14 mouse cellular contexts compared by ENCODE assay signal in the genomic region with DNA sequence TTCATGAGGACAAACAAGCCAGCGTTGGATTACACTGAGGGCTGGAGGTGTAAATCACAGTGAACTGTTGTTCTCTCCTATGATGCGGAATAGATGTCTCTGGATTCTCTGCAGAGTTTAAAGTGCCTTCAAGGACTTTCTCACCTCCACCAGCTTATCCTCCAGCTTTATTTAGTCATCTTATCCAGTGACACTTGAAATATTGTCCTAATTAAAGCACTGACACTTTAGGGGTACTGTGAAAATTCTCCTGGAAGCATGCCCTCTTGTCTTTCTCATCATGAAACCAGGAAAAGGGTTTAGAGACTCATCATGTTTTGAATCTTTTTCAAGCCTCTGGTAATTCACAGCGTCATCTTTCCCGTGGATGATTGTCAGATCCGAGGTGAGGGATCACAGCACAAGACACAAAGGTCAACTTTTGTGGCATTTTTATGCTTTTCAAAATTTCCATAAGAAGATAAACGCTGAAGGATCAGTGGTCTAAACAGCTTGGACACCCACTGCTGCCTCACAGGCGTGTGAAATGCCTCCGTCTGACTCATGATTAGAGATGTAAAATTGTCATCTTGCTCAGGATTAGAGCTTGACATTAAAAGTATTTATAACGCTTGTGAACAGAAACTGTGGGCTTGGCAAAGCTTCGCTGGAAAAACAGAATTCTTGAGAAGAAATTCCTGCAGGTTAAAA.
DNase-seq lines count a peak whose midpoint lies in the region; ATAC-seq and TF ChIP-seq lines count a peak whose summit lies in the region.
"Had no signal": no experiment of that assay in that cellular context is flagged by ENCODE, and none has a peak within 500 bp of the region (broad histone marks: within the 10 kb centered on the region; RNA-seq: fewer than 3 reads in every experiment).

No protein-coding gene starts in this region.

- peak; percentile 13 for DNase-seq in forebrain, postnatal 0 days
- no peak for DNase-seq in forebrain, embryonic 10.5 days (ENCODE audit: extremely low spot score, low spot score)
- DNase-seq in left cerebral cortex, adult 18-20 months (ENCODE audit: low spot score in 2 of 2) = peak; percentile 25 to 28
- DNase-seq in left cerebral cortex, postnatal 4 days = no peak
- DNase-seq in right cerebral cortex, postnatal 36 days (ENCODE audit: low spot score in 2 of 2) = peak; percentile 8 to 21
- no peak for DNase-seq in liver, postnatal 0 days
- DNase-seq in ovary, postnatal 36 days (ENCODE audit: low spot score) = no peak
- DNase-seq: adrenal gland, postnatal 14 days; kidney, adult 8-10 months; liver, embryonic 13.5 days; lung, postnatal 14 days had no signal

- no peak overlapping the region for H3K9ac ChIP-seq in forebrain, postnatal 0 days
- no peak overlapping the region for H3K9ac ChIP-seq in heart, embryonic 15.5 days
- no peak overlapping the region for H3K9ac ChIP-seq in liver, postnatal 0 days (replicated peaks)
- H3K9ac ChIP-seq: forebrain, embryonic 13.5 days; liver, embryonic 13.5 days; midbrain, embryonic 12.5 days had no signal

- H3K27me3 ChIP-seq in forebrain, postnatal 0 days (ENCODE audit: insufficient read depth, low read length) = no peaks in the 10 kb centered on the region
- no peaks in the 10 kb centered on the region for H3K27me3 ChIP-seq in forebrain, embryonic 10.5 days (ENCODE audit: poor library complexity, severe bottlenecking)
- no peaks in the 10 kb centered on the region for H3K27me3 ChIP-seq in heart, embryonic 15.5 days
- H3K27me3 ChIP-seq in liver, postnatal 0 days (ENCODE audit: insufficient read depth, low read length) = no peaks in the 10 kb centered on the region
- H3K27me3 ChIP-seq: forebrain, embryonic 13.5 days; liver, embryonic 13.5 days; midbrain, embryonic 12.5 days had no signal

- 44% methylated on average over 10 of the region's 10 CpGs for WGBS in forebrain, postnatal 0 days
- 76% methylated on average over 10 of the region's 10 CpGs for WGBS in forebrain, embryonic 10.5 days
- 36% methylated on average over 10 of the region's 10 CpGs for WGBS in heart, embryonic 15.5 days
- WGBS in liver, postnatal 0 days (ENCODE audit: insufficient replicate concordance) = 64% methylated on average over 10 of the region's 10 CpGs

- no peaks in the 10 kb centered on the region for H3K36me3 ChIP-seq in forebrain, postnatal 0 days (ENCODE audit: insufficient read depth)
- no peaks in the 10 kb centered on the region for H3K36me3 ChIP-seq in forebrain, embryonic 10.5 days (replicated peaks)
- H3K36me3 ChIP-seq in heart, embryonic 15.5 days = no peaks in the 10 kb centered on the region
- no peaks in the 10 kb centered on the region for H3K36me3 ChIP-seq in liver, postnatal 0 days (replicated peaks; ENCODE audit: insufficient read depth, low read length)
- H3K36me3 ChIP-seq: liver, embryonic 13.5 days; midbrain, embryonic 12.5 days had no signal

- H3K4me2 ChIP-seq in forebrain, postnatal 0 days (ENCODE audit: low read depth) = no peak overlapping the region
- H3K4me2 ChIP-seq in heart, embryonic 15.5 days = peak overlapping the region; percentile 36
- no peak overlapping the region for H3K4me2 ChIP-seq in liver, postnatal 0 days (ENCODE audit: low read depth, low read length)
- H3K4me2 ChIP-seq: forebrain, embryonic 13.5 days; liver, embryonic 13.5 days; midbrain, embryonic 12.5 days had no signal

- intact Hi-C loops in left cerebral cortex, postnatal 4 days (cut with DNase I) = no loop called here

- no peak for TF ChIP-seq CTCF in forebrain, postnatal 0 days (IDR thresholded peaks at IDR 0.05; ENCODE audit: low read depth)
- no peak for TF ChIP-seq CTCF in liver, postnatal 0 days (IDR thresholded peaks at IDR 0.05; ENCODE audit: low read depth)

- H3K4me1 ChIP-seq in forebrain, postnatal 0 days (ENCODE audit: insufficient read depth) = no peaks in the 10 kb centered on the region; the same call in 1 of the 2 replicates
- H3K4me1 ChIP-seq in forebrain, embryonic 10.5 days = 0 out of 2 replicates have a peak, but pooled peaks cover 5% of the 10 kb centered on the region
- H3K4me1 ChIP-seq in heart, embryonic 15.5 days (replicated peaks) = peaks cover 6% of the 10 kb centered on the region; the same call in 1 of the 2 replicates
- no peaks in the 10 kb centered on the region for H3K4me1 ChIP-seq in liver, postnatal 0 days (ENCODE audit: insufficient read depth)
- H3K4me1 ChIP-seq: liver, embryonic 13.5 days had no signal

- H3K9me3 ChIP-seq in forebrain, postnatal 0 days (ENCODE audit: low read length) = no peaks in the 10 kb centered on the region
- no peaks in the 10 kb centered on the region for H3K9me3 ChIP-seq in forebrain, embryonic 10.5 days
- no peaks in the 10 kb centered on the region for H3K9me3 ChIP-seq in heart, embryonic 15.5 days (replicated peaks)
- no peaks in the 10 kb centered on the region for H3K9me3 ChIP-seq in liver, postnatal 0 days (ENCODE audit: low read length)
- H3K9me3 ChIP-seq: forebrain, embryonic 13.5 days; liver, embryonic 13.5 days; midbrain, embryonic 12.5 days had no signal

- no peak overlapping the region for H3K4me3 ChIP-seq in forebrain, postnatal 0 days (ENCODE audit: low read depth, low read length)
- no peak overlapping the region for H3K4me3 ChIP-seq in forebrain, embryonic 10.5 days
- H3K4me3 ChIP-seq in heart, embryonic 15.5 days = no peak overlapping the region
- no peak overlapping the region for H3K4me3 ChIP-seq in liver, postnatal 0 days (ENCODE audit: low read depth, low read length)
- H3K4me3 ChIP-seq: forebrain, embryonic 13.5 days; liver, embryonic 13.5 days; midbrain, embryonic 12.5 days had no signal

- no peak overlapping the region for H3K27ac ChIP-seq in forebrain, postnatal 0 days (ENCODE audit: low read depth, low read length)
- no peak overlapping the region for H3K27ac ChIP-seq in forebrain, embryonic 10.5 days
- H3K27ac ChIP-seq in heart, embryonic 15.5 days = peak overlapping the region; percentile 36
- H3K27ac ChIP-seq in liver, postnatal 0 days (ENCODE audit: low read depth) = no peak overlapping the region
- H3K27ac ChIP-seq: forebrain, embryonic 13.5 days; liver, embryonic 13.5 days; midbrain, embryonic 12.5 days had no signal

- no peak for TF ChIP-seq EP300 in liver, postnatal 0 days (IDR thresholded peaks at IDR 0.05; ENCODE audit: low read depth)

- ATAC-seq in forebrain, postnatal 0 days = no peak
- no peak; the same call in 1 of the 2 replicates for ATAC-seq in heart, embryonic 15.5 days (replicated peaks; ENCODE audit: insufficient number of reproducible peaks, insufficient read depth, low FRiP score, low read depth)
- no peak for ATAC-seq in liver, postnatal 0 days
- ATAC-seq: forebrain, embryonic 13.5 days had no signal

Comparison
In these comparisons a context has a peak if more than half of its experiments do, and no peak if none do; other contexts are left out.
1. DNase-seq: peak in forebrain, postnatal 0 days (single experiment), left cerebral cortex, adult 18-20 months (2 of 2) and right cerebral cortex, postnatal 36 days (2 of 2); none in forebrain, embryonic 10.5 days (single experiment), left cerebral cortex, postnatal 4 days (single experiment), liver, postnatal 0 days (single experiment) and ovary, postnatal 36 days (single experiment).